Mouse (Mus musculus) olfactory bulb, adult 2 months (tissue): ENCODE results near the gene Krcc1.

Experiments used
- CTCF ChIP-seq: fragments of 200-500 bp; IDR thresholded peaks from 2 replicates; pipeline ENCODE4 v1.5.1; 2012; ENCODE audit warnings: low read depth, mild to moderate bottlenecking, low read length, moderate library complexity; ENCODE audit not compliant: insufficient read depth
- POLR2A ChIP-seq: fragments of 200-500 bp; IDR thresholded peaks from 2 replicates; pipeline ENCODE4 v1.6.1; 2012; ENCODE audit warnings: mild to moderate bottlenecking, low read depth, low read length, moderate library complexity; ENCODE audit not compliant: insufficient read depth

GRCm38 (mm10) chr6:71224184-71224943, 47.1 kb upstream of the Krcc1 start:
- no peak for TF ChIP-seq CTCF
- no peak for TF ChIP-seq POLR2A
